Mouse (Mus musculus) erythroblast, embryonic 14.5 days (primary cell): ENCODE data around the gene Dtx1. TPM values are rescaled to one million over a fixed set of nuclear protein-coding genes. Genes with fewer than 3 reads are reported as not detected.
A peak's percentile ranks its signal among the peaks of the same experiment; 100 is the strongest.

Source experiments
- H3K27me3 ChIP-seq: 2 replicates; pipeline ENCODE4 v1.6.1; 2012; ENCODE audit warnings: inconsistent platforms; ENCODE audit not compliant: control insufficient read depth
- H3K36me3 ChIP-seq: 2 replicates; pipeline ENCODE4 v1.6.1; 2012; ENCODE audit warnings: mild to moderate bottlenecking, inconsistent platforms; ENCODE audit not compliant: control insufficient read depth
- H3K4me1 ChIP-seq: 2 replicates; pipeline ENCODE4 v1.6.1; 2012; ENCODE audit warnings: inconsistent platforms; ENCODE audit not compliant: control insufficient read depth
- H3K4me3 ChIP-seq: replicated peaks from 2 replicates; pipeline ENCODE3; 2012; ENCODE audit warnings: moderate library complexity, mild to moderate bottlenecking, inconsistent platforms
- H3K9me3 ChIP-seq: 2 replicates; pipeline ENCODE4 v1.6.1; 2012; ENCODE audit warnings: low read length, inconsistent platforms, mixed read lengths; ENCODE audit not compliant: control insufficient read depth
- GATA1 ChIP-seq: IDR thresholded peaks from 2 replicates; pipeline ENCODE4 v1.6.1; 2012; ENCODE audit warnings: low read length, inconsistent platforms, mixed read lengths
- TAL1 ChIP-seq: IDR thresholded peaks from 3 replicates; pipeline ENCODE4 v1.6.1; 2012; ENCODE audit warnings: low read length, inconsistent platforms, mixed read lengths
- polyA plus RNA-seq: library from polyadenylated mRNA; stranded (reverse); fragments of >175 nt; gene quantifications from 2 replicates; pipeline ENCODE4 v1.2.3, GENCODE M21; 2012

Gene Dtx1
- polyA plus RNA-seq, 1 experiment, result not detected

- no peaks in the 10 kb centered on the region for H3K36me3 ChIP-seq
- H3K4me3 ChIP-seq, result no peak overlapping the region
- TF ChIP-seq TAL1 (no peak), GATA1 (no peak)
- peaks cover 20% of the 10 kb centered on the region for H3K4me1 ChIP-seq
- H3K27me3 ChIP-seq, result peaks cover 51% of the 10 kb centered on the region
- H3K9me3 ChIP-seq, result no peaks in the 10 kb centered on the region
Observed at GRCm38 (mm10) chr5:120651230-120651629, 60.5 kb downstream of the Dtx1 start.

- H3K9me3 ChIP-seq, result no peaks in the 10 kb centered on the region
- H3K27me3 ChIP-seq, result peaks cover 56% of the 10 kb centered on the region
- H3K36me3 ChIP-seq, result no peaks in the 10 kb centered on the region
- TF ChIP-seq TAL1 (no peak), GATA1 (no peak)
- H3K4me3 ChIP-seq, result no peak overlapping the region
- H3K4me1 ChIP-seq, result peaks cover 20% of the 10 kb centered on the region
Observed at GRCm38 (mm10) chr5:120649938-120650337, 61.8 kb downstream of the Dtx1 start.

GRCm38 (mm10) chr5:120649374-120649933, 62.3 kb downstream of the Dtx1 start:
- peaks cover 54% of the 10 kb centered on the region for H3K27me3 ChIP-seq

GRCm38 (mm10) chr5:120648569-120649373, 63.0 kb downstream of the Dtx1 start, which contains the start of gene Rasal1:
TSS of gene Rasal1 (plus strand) at chr5:120648812.
- Histone ChIP-seq H3K4me1 (peaks cover 20% of the 10 kb centered on the region), H3K9me3 (no peaks in the 10 kb centered on the region), H3K27me3 (peaks cover 61% of the 10 kb centered on the region), H3K36me3 (no peaks in the 10 kb centered on the region), H3K4me3 (peak within 1 kb of the TSS; percentile 41)
- TF ChIP-seq GATA1 (no peak), TAL1 (no peak)

More at GRCm38 (mm10) chr5:120649374-120649933, 62.3 kb downstream of the Dtx1 start:
- TF ChIP-seq TAL1, result no peak
- no peak for TF ChIP-seq GATA1
- Histone ChIP-seq H3K4me1 (peaks cover 20% of the 10 kb centered on the region), H3K9me3 (no peaks in the 10 kb centered on the region), H3K4me3 (peak overlapping the region; percentile 36), H3K36me3 (no peaks in the 10 kb centered on the region)

GRCm38 (mm10) chr5:120647814-120648491, 63.8 kb downstream of the Dtx1 start:
- H3K27me3 ChIP-seq, result peaks cover 69% of the 10 kb centered on the region

GRCm38 (mm10) chr5:120647361-120647760, 64.4 kb downstream of the Dtx1 start:
- no peak overlapping the region for H3K4me3 ChIP-seq
- H3K4me1 ChIP-seq, result peaks cover 20% of the 10 kb centered on the region
- no peaks in the 10 kb centered on the region for H3K36me3 ChIP-seq
- H3K27me3 ChIP-seq, result peaks cover 71% of the 10 kb centered on the region
- no peaks in the 10 kb centered on the region for H3K9me3 ChIP-seq
- no peak for TF ChIP-seq GATA1
- no peak for TF ChIP-seq TAL1

More at GRCm38 (mm10) chr5:120647814-120648491, 63.8 kb downstream of the Dtx1 start:
- Histone ChIP-seq H3K9me3 (no peaks in the 10 kb centered on the region), H3K4me1 (peaks cover 20% of the 10 kb centered on the region), H3K36me3 (no peaks in the 10 kb centered on the region), H3K4me3 (no peak overlapping the region)
- TF ChIP-seq GATA1 (no peak), TAL1 (no peak)

GRCm38 (mm10) chr5:120645851-120646250, 65.9 kb downstream of the Dtx1 start:
- TF ChIP-seq TAL1 (no peak), GATA1 (no peak)
- Histone ChIP-seq H3K27me3 (peaks cover 67% of the 10 kb centered on the region), H3K4me1 (peaks cover 13% of the 10 kb centered on the region)

GRCm38 (mm10) chr5:120644227-120644626, 67.5 kb downstream of the Dtx1 start:
- peaks cover 54% of the 10 kb centered on the region for H3K27me3 ChIP-seq
- H3K4me3 ChIP-seq, result no peak overlapping the region
- H3K9me3 ChIP-seq, result peaks cover 5% of the 10 kb centered on the region; the same call in 1 of the 2 replicates
- TF ChIP-seq TAL1, result no peak
- TF ChIP-seq GATA1, result no peak
- H3K36me3 ChIP-seq, result no peaks in the 10 kb centered on the region
- H3K4me1 ChIP-seq, result peaks cover 10% of the 10 kb centered on the region

More at GRCm38 (mm10) chr5:120645851-120646250, 65.9 kb downstream of the Dtx1 start:
- H3K9me3 ChIP-seq, result no peaks in the 10 kb centered on the region
- H3K36me3 ChIP-seq, result no peaks in the 10 kb centered on the region
- H3K4me3 ChIP-seq, result no peak overlapping the region
